Mouse (Mus musculus) midbrain, embryonic 15.5 days (tissue): ENCODE measurements at regions not wholly inside any gene's neighbourhood (a gene's known extent, or its start where the extent isn't known, plus 50 kb on each side); places are given as distances from the start of the nearest gene placed in this dataset.

ENCODE experiments used
- ATAC-seq: fragments of 200-750 bp; cut with Nextera tagmentation; replicated peaks from 2 replicates; pipeline ENCODE4 v1.8.0; 2017; ENCODE audit warnings: moderate TSS enrichment
- H3K27ac ChIP-seq: fragments of 300-500 bp; sonication (generic); 2 replicates; pipeline ENCODE4 v1.5.1; 2015; ENCODE audit warnings: mild to moderate bottlenecking, inconsistent platforms
- H3K27me3 ChIP-seq: fragments of 300-500 bp; sonication (generic); replicated peaks from 2 replicates; pipeline ENCODE4 v1.6.1; 2015; ENCODE audit warnings: inconsistent platforms
- H3K36me3 ChIP-seq: fragments of 300-500 bp; sonication (generic); replicated peaks from 2 replicates; pipeline ENCODE4 v1.6.1; 2015; ENCODE audit warnings: inconsistent platforms
- H3K4me1 ChIP-seq: fragments of 300-500 bp; sonication (generic); 2 replicates; pipeline ENCODE4 v1.6.1; 2015; ENCODE audit warnings: inconsistent platforms
- H3K4me2 ChIP-seq: fragments of 300-500 bp; sonication (generic); 2 replicates; pipeline ENCODE4 v1.6.1; 2015; ENCODE audit warnings: inconsistent platforms, mild to moderate bottlenecking, moderate library complexity
- H3K4me3 ChIP-seq: fragments of 300-500 bp; sonication (generic); 2 replicates; pipeline ENCODE4 v1.5.1; 2015; ENCODE audit warnings: mild to moderate bottlenecking, inconsistent platforms
- H3K9ac ChIP-seq: fragments of 300-500 bp; sonication (generic); 2 replicates; pipeline ENCODE4 v1.6.1; 2015; ENCODE audit warnings: mild to moderate bottlenecking, inconsistent platforms
- H3K9me3 ChIP-seq: fragments of 300-500 bp; sonication (generic); 2 replicates; pipeline ENCODE4 v1.6.1; 2016; ENCODE audit warnings: inconsistent platforms

DNA sequence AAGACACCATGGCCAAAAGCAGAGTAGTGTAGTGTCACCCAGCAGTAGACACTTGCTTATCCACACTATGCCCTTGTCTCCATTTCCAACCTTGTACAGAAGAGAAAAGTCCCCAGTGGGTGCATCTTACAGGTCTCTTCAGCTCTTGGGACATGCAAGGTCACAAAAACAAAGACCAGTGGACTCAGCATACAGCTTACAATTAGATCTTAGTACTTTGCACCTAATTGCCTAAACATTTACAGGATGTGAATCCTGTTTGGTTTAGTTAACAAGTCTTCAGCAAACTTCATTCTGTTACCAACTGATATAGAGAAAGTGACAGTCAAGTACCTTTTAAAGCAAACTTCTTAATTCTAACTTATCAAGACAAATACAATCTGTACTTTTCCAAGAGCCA, 87.4 kb downstream of the Scgb2b26 start:
- no peaks in the 10 kb centered on the region for H3K36me3 ChIP-seq
- no peaks in the 10 kb centered on the region for H3K27me3 ChIP-seq
- H3K9ac ChIP-seq, result no peak overlapping the region
- no peak for ATAC-seq
- H3K27ac ChIP-seq, result no peak overlapping the region
- H3K4me1 ChIP-seq, result no peaks in the 10 kb centered on the region
- no peak overlapping the region for H3K4me3 ChIP-seq
- peaks cover 55% of the 10 kb centered on the region for H3K9me3 ChIP-seq
- H3K4me2 ChIP-seq, result no peak overlapping the region

DNA sequence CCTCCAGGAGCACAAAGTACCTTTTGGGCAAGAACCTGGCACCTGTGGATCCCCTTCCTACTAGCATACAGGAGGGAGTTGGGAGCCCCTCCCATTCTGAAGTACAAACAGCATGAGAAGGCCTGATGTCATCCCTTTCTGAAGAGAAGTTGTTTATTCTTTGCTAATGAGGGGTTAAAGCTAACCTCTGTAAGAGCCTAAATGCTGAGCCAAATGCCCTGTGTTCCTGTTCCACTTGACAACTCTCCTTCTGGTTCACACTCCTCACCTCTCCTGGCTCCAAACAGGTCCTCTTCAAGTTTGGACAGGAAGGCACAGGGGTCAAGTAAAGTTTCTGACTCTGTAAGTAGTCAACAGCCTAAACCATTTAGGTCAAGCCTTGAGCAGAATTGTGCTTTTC, 89.9 kb downstream of the Scgb2b26 start:
- H3K27ac ChIP-seq, result no peak overlapping the region
- H3K4me1 ChIP-seq, result no peaks in the 10 kb centered on the region
- ATAC-seq, result no peak
- H3K4me3 ChIP-seq, result no peak overlapping the region
- H3K27me3 ChIP-seq, result no peaks in the 10 kb centered on the region
- no peaks in the 10 kb centered on the region for H3K36me3 ChIP-seq
- peaks cover 65% of the 10 kb centered on the region for H3K9me3 ChIP-seq
- no peak overlapping the region for H3K9ac ChIP-seq
- H3K4me2 ChIP-seq, result no peak overlapping the region
